In the genomic region with DNA sequence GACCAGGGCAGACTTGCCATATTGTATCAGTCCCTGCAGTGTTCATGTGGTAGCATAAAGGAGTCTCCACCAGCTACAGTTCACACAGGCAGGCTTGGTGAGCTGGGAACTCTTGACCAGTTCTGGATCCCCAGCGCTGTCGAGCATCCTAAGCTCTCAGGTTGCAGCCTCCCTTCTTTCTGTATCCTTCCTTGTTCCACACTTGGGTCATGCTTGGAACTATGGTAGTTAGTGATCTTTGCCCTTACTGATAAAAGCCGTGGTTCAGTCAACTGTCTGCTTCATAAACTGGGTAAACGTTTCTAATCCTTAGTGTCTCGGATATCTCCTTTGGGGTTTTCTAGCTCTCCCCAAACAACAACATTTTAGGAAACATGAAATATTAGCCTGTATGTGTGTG, we compare ENCODE assay signal across 10 mouse cellular contexts. TPM values are rescaled to one million over a fixed set of nuclear protein-coding genes. Genes with fewer than 3 reads are reported as not detected.
"Had no signal": no experiment of that assay in that cellular context is flagged by ENCODE, and none has a peak within 500 bp of the region (broad histone marks: within the 10 kb centered on the region; RNA-seq: fewer than 3 reads in every experiment).

No protein-coding gene starts in this region.

- H3K9ac ChIP-seq: lung, embryonic 15.5 days; midbrain, embryonic 13.5 days; midbrain, embryonic 15.5 days; neural tube, embryonic 12.5 days had no signal

- ATAC-seq: midbrain, embryonic 13.5 days; midbrain, embryonic 15.5 days had no signal

- H3K27ac ChIP-seq: lung, embryonic 15.5 days; macrophage; midbrain, embryonic 13.5 days; midbrain, embryonic 15.5 days; neural tube, embryonic 12.5 days had no signal

- H3K36me3 ChIP-seq: lung, embryonic 15.5 days; midbrain, embryonic 13.5 days; midbrain, embryonic 15.5 days; neural tube, embryonic 12.5 days had no signal

- H3K9me3 ChIP-seq: lung, embryonic 15.5 days; midbrain, embryonic 13.5 days; midbrain, embryonic 15.5 days; neural tube, embryonic 12.5 days had no signal

- DNase-seq: lung, adult 2 months; lung, postnatal 14 days; right cerebral cortex, postnatal 14 days; spleen, adult 18-20 months had no signal

- H3K4me1 ChIP-seq: lung, embryonic 15.5 days had no signal

- H3K27me3 ChIP-seq: lung, embryonic 15.5 days; midbrain, embryonic 13.5 days; midbrain, embryonic 15.5 days; neural tube, embryonic 12.5 days had no signal

- H3K4me2 ChIP-seq: lung, embryonic 15.5 days; midbrain, embryonic 11.5 days; midbrain, embryonic 13.5 days; midbrain, embryonic 15.5 days; neural tube, embryonic 12.5 days had no signal

- H3K4me3 ChIP-seq: lung, embryonic 15.5 days; midbrain, embryonic 13.5 days; midbrain, embryonic 15.5 days; neural tube, embryonic 12.5 days had no signal

RNA-seq across cellular contexts. Expression of a gene that starts 1.9 kb away (rescaled TPM):
- polyA plus RNA-seq: neural tube, embryonic 12.5 days had no signal
